Mouse (Mus musculus): ENCODE measurements around the gene Ssr1. TPM values are rescaled to one million over a fixed set of nuclear protein-coding genes. Genes with fewer than 3 reads are reported as not detected.

Gene Ssr1
- polyA plus RNA-seq, 1 experiment from 2014 or later: 66.5 TPM

- Histone ChIP-seq H3K9ac (ENCODE audit: low read depth, low read length) (no peak overlapping the region), H3K27me3 (replicated peaks; ENCODE audit: control insufficient read depth, insufficient read depth, low read length) (no peaks in the 10 kb centered on the region), H3K4me1 (ENCODE audit: control insufficient read depth, insufficient read depth, low read depth, low read length) (no peaks in the 10 kb centered on the region), H3K4me3 (ENCODE audit: low read length) (no peak overlapping the region), H3K4me2 (ENCODE audit: low read length) (no peak overlapping the region), H3K27ac (ENCODE audit: low read depth, low read length) (no peak overlapping the region), H3K9me3 (ENCODE audit: control insufficient read depth, low read length) (no peaks in the 10 kb centered on the region), H3K36me3 (ENCODE audit: control insufficient read depth, insufficient read depth, low read length) (no peaks in the 10 kb centered on the region)
- 94% methylated on average over 4 of the region's 4 CpGs for WGBS
- ATAC-seq: no peak
Observed at GRCm38 (mm10) chr13:38015591-38015990, 21.6 kb upstream of the Ssr1 start.

- Histone ChIP-seq H3K27ac (ENCODE audit: low read depth, low read length) (no peak overlapping the region), H3K9me3 (ENCODE audit: control insufficient read depth, low read length) (no peaks in the 10 kb centered on the region), H3K36me3 (ENCODE audit: control insufficient read depth, insufficient read depth, low read length) (no peaks in the 10 kb centered on the region), H3K9ac (ENCODE audit: low read depth, low read length) (no peak overlapping the region), H3K4me1 (ENCODE audit: control insufficient read depth, insufficient read depth, low read depth, low read length) (no peaks in the 10 kb centered on the region), H3K27me3 (replicated peaks; ENCODE audit: control insufficient read depth, insufficient read depth, low read length) (no peaks in the 10 kb centered on the region), H3K4me3 (ENCODE audit: low read length) (no peak overlapping the region), H3K4me2 (ENCODE audit: low read length) (no peak overlapping the region)
- no peak for ATAC-seq
- WGBS: 77% methylated on average over 5 of the region's 5 CpGs
Observed at GRCm38 (mm10) chr13:38012436-38012835, 18.4 kb upstream of the Ssr1 start.

GRCm38 (mm10) chr13:38010444-38010910, 16.5 kb upstream of the Ssr1 start:
- no peak overlapping the region for H3K4me3 ChIP-seq (ENCODE audit: low read length)
- no peaks in the 10 kb centered on the region for H3K4me1 ChIP-seq (ENCODE audit: control insufficient read depth, insufficient read depth, low read depth, low read length)
- WGBS: 82% methylated on average over 5 of the region's 5 CpGs
- no peak overlapping the region for H3K9ac ChIP-seq (ENCODE audit: low read depth, low read length)
- no peaks in the 10 kb centered on the region for H3K9me3 ChIP-seq (ENCODE audit: control insufficient read depth, low read length)
- H3K4me2 ChIP-seq (ENCODE audit: low read length): no peak overlapping the region
- no peaks in the 10 kb centered on the region for H3K27me3 ChIP-seq (replicated peaks; ENCODE audit: control insufficient read depth, insufficient read depth, low read length)
- no peaks in the 10 kb centered on the region for H3K36me3 ChIP-seq (ENCODE audit: control insufficient read depth, insufficient read depth, low read length)
- no peak overlapping the region for H3K27ac ChIP-seq (ENCODE audit: low read depth, low read length)
- no peak for ATAC-seq

GRCm38 (mm10) chr13:38009721-38010408, 15.8 kb upstream of the Ssr1 start:
- Histone ChIP-seq H3K36me3 (ENCODE audit: control insufficient read depth, insufficient read depth, low read length) (no peaks in the 10 kb centered on the region), H3K4me3 (ENCODE audit: low read length) (no peak overlapping the region), H3K27ac (ENCODE audit: low read depth, low read length) (no peak overlapping the region), H3K9me3 (ENCODE audit: control insufficient read depth, low read length) (no peaks in the 10 kb centered on the region), H3K4me1 (ENCODE audit: control insufficient read depth, insufficient read depth, low read depth, low read length) (no peaks in the 10 kb centered on the region), H3K27me3 (replicated peaks; ENCODE audit: control insufficient read depth, insufficient read depth, low read length) (no peaks in the 10 kb centered on the region), H3K4me2 (ENCODE audit: low read length) (no peak overlapping the region), H3K9ac (ENCODE audit: low read depth, low read length) (no peak overlapping the region)
- ATAC-seq: no peak
- 89% methylated on average over 5 of the region's 5 CpGs for WGBS

GRCm38 (mm10) chr13:38007972-38008371, 14.0 kb upstream of the Ssr1 start:
- Histone ChIP-seq H3K9ac (ENCODE audit: low read depth, low read length) (no peak overlapping the region), H3K4me2 (ENCODE audit: low read length) (no peak overlapping the region), H3K36me3 (ENCODE audit: control insufficient read depth, insufficient read depth, low read length) (no peaks in the 10 kb centered on the region), H3K4me1 (ENCODE audit: control insufficient read depth, insufficient read depth, low read depth, low read length) (no peaks in the 10 kb centered on the region), H3K4me3 (ENCODE audit: low read length) (no peak overlapping the region), H3K9me3 (ENCODE audit: control insufficient read depth, low read length) (no peaks in the 10 kb centered on the region), H3K27me3 (replicated peaks; ENCODE audit: control insufficient read depth, insufficient read depth, low read length) (no peaks in the 10 kb centered on the region), H3K27ac (ENCODE audit: low read depth, low read length) (no peak overlapping the region)
- ATAC-seq: no peak
- 86% methylated on average over 2 of the region's 2 CpGs for WGBS

GRCm38 (mm10) chr13:38002461-38002860, 8.4 kb upstream of the Ssr1 start:
- Histone ChIP-seq H3K27me3 (replicated peaks; ENCODE audit: control insufficient read depth, insufficient read depth, low read length) (no peaks in the 10 kb centered on the region), H3K4me2 (ENCODE audit: low read length) (no peak overlapping the region), H3K4me3 (ENCODE audit: low read length) (no peak overlapping the region), H3K36me3 (ENCODE audit: control insufficient read depth, insufficient read depth, low read length) (no peaks in the 10 kb centered on the region), H3K9me3 (ENCODE audit: control insufficient read depth, low read length) (no peaks in the 10 kb centered on the region), H3K4me1 (ENCODE audit: control insufficient read depth, insufficient read depth, low read depth, low read length) (no peaks in the 10 kb centered on the region), H3K27ac (ENCODE audit: low read depth, low read length) (no peak overlapping the region), H3K9ac (ENCODE audit: low read depth, low read length) (no peak overlapping the region)
- 42% methylated on average over 1 of the region's 1 CpGs for WGBS
- no peak for ATAC-seq

- Histone ChIP-seq H3K9me3 (ENCODE audit: control insufficient read depth, low read length) (no peaks in the 10 kb centered on the region), H3K4me2 (ENCODE audit: low read length) (no peak overlapping the region), H3K27me3 (replicated peaks; ENCODE audit: control insufficient read depth, insufficient read depth, low read length) (no peaks in the 10 kb centered on the region), H3K4me1 (ENCODE audit: control insufficient read depth, insufficient read depth, low read depth, low read length) (no peaks in the 10 kb centered on the region; the same call in 1 of the 2 replicates), H3K36me3 (ENCODE audit: control insufficient read depth, insufficient read depth, low read length) (no peaks in the 10 kb centered on the region), H3K27ac (ENCODE audit: low read depth, low read length) (no peak overlapping the region), H3K4me3 (ENCODE audit: low read length) (no peak overlapping the region), H3K9ac (ENCODE audit: low read depth, low read length) (no peak overlapping the region)
- 73% methylated on average over 3 of the region's 3 CpGs for WGBS
- no peak for ATAC-seq
Observed at GRCm38 (mm10) chr13:37999713-38000112, 5.7 kb upstream of the Ssr1 start.

GRCm38 (mm10) chr13:37994405-37994749, 360 bp upstream of the Ssr1 start:
- Histone ChIP-seq H3K27me3 (replicated peaks; ENCODE audit: control insufficient read depth, insufficient read depth, low read length) (no peaks in the 10 kb centered on the region), H3K4me1 (ENCODE audit: control insufficient read depth, insufficient read depth, low read depth, low read length) (peaks cover 9% of the 10 kb centered on the region), H3K9ac (ENCODE audit: low read depth, low read length) (peak overlapping the region; percentile 62), H3K4me3 (ENCODE audit: low read length) (peak overlapping the region; percentile 86), H3K9me3 (ENCODE audit: control insufficient read depth, low read length) (no peaks in the 10 kb centered on the region), H3K27ac (ENCODE audit: low read depth, low read length) (peak overlapping the region; percentile 52; the same call in 1 of the 2 replicates), H3K36me3 (ENCODE audit: control insufficient read depth, insufficient read depth, low read length) (peaks cover 11% of the 10 kb centered on the region), H3K4me2 (ENCODE audit: low read length) (peak overlapping the region; percentile 76)
- 23% methylated on average over 7 of the region's 7 CpGs for WGBS
- peak; percentile 71 for ATAC-seq

GRCm38 (mm10) chr13:37993376-37993703, 677 bp downstream of the Ssr1 start:
- H3K9ac ChIP-seq (ENCODE audit: low read depth, low read length): peak overlapping the region; percentile 93
- no peak for ATAC-seq
- peak overlapping the region; percentile 76 for H3K4me2 ChIP-seq (ENCODE audit: low read length)
- peak overlapping the region; percentile 86 for H3K4me3 ChIP-seq (ENCODE audit: low read length)
- H3K27me3 ChIP-seq (replicated peaks; ENCODE audit: control insufficient read depth, insufficient read depth, low read length): no peaks in the 10 kb centered on the region
- WGBS: under 1% methylated on average over 16 of the region's 17 CpGs
- peaks cover 9% of the 10 kb centered on the region for H3K4me1 ChIP-seq (ENCODE audit: control insufficient read depth, insufficient read depth, low read depth, low read length)
- no peaks in the 10 kb centered on the region for H3K9me3 ChIP-seq (ENCODE audit: control insufficient read depth, low read length)
- peak overlapping the region; percentile 95 for H3K27ac ChIP-seq (ENCODE audit: low read depth, low read length)
- peaks cover 20% of the 10 kb centered on the region for H3K36me3 ChIP-seq (ENCODE audit: control insufficient read depth, insufficient read depth, low read length)

Data from hindbrain, embryonic 16.5 days (tissue).